Mouse (Mus musculus) lung, postnatal 0 days (tissue): ENCODE measurements around the gene Efna4. TPM values are rescaled to one million over a fixed set of nuclear protein-coding genes. Genes with fewer than 3 reads are reported as not detected.

Source experiments
- ATAC-seq: fragments of 200-750 bp; cut with Nextera tagmentation; 2 replicates; pipeline ENCODE4 v1.8.0; 2017; ENCODE audit warnings: moderate library complexity
- DNase-seq: peaks from one replicate; pipeline ENCODE4 v3.0.0-alpha.2; 2016; ENCODE audit warnings: low spot score
- H3K27ac ChIP-seq: fragments of 300-500 bp; sonication (generic); 2 replicates; pipeline ENCODE4 v1.5.1; 2014; ENCODE audit warnings: antibody characterized with exemption, mild to moderate bottlenecking, low read length, mixed read lengths
- H3K27me3 ChIP-seq: fragments of 300-500 bp; sonication (generic); replicated peaks from 2 replicates; pipeline ENCODE4 v1.6.1; 2014; ENCODE audit warnings: low read length, mixed read lengths; ENCODE audit not compliant: insufficient read depth
- H3K36me3 ChIP-seq: fragments of 300-500 bp; sonication (generic); 2 replicates; pipeline ENCODE4 v1.6.1; 2014; ENCODE audit warnings: low read length, mixed read lengths; ENCODE audit not compliant: insufficient read depth
- H3K4me1 ChIP-seq: fragments of 300-500 bp; sonication (generic); 2 replicates; pipeline ENCODE4 v1.6.1; 2014; ENCODE audit warnings: antibody characterized with exemption, low read depth, low read length, mixed read lengths; ENCODE audit not compliant: insufficient read depth
- H3K4me2 ChIP-seq: fragments of 300-500 bp; sonication (generic); replicated peaks from 2 replicates; pipeline ENCODE4 v1.6.1; 2014; ENCODE audit warnings: low read depth, mild to moderate bottlenecking, low read length, moderate library complexity, mixed read lengths
- H3K4me3 ChIP-seq: fragments of 300-500 bp; sonication (generic); 2 replicates; pipeline ENCODE4 v1.5.1; 2014; ENCODE audit warnings: low read depth, low read length
- H3K9ac ChIP-seq: fragments of 300-500 bp; sonication (generic); replicated peaks from 2 replicates; pipeline ENCODE4 v1.6.1; 2014; ENCODE audit warnings: low read depth, mild to moderate bottlenecking
- H3K9me3 ChIP-seq: fragments of 300-500 bp; sonication (generic); 2 replicates; pipeline ENCODE4 v1.6.1; 2016; ENCODE audit warnings: low read length, mixed read lengths
- CTCF ChIP-seq: IDR thresholded peaks from 2 replicates; pipeline ENCODE4 v1.5.1; 2016; ENCODE audit warnings: antibody characterized with exemption, mild to moderate bottlenecking
- EP300 ChIP-seq: IDR thresholded peaks from 2 replicates; pipeline ENCODE4 v1.6.1; 2016; ENCODE audit warnings: antibody characterized with exemption, mild to moderate bottlenecking, control low read depth
- WGBS: fragments of 180-500 bp; shearing (Covaris S2); extraction: QIAGEN DNeasy Blood & Tissue Kit; methylation state at CpG from one replicate; pipeline ENCODE4 v1.1.7; 2014; 5-methylcytosine and 5-hydroxymethylcytosine counted together
- polyA plus RNA-seq: library from polyadenylated mRNA; unstranded; fragments of >200 nt; fragmentation: Nextera tagmentation; extraction: Ambion mirVana; gene quantifications from 2 replicates; pipeline ENCODE4 v1.2.1, GENCODE M21; 2015

Efna4 gene
- polyA plus RNA-seq, 1 experiment from 2014 or later, result 9.7 TPM

- ATAC-seq (no peak), DNase-seq (no peak)
- TF ChIP-seq EP300, result no peak
- no peak for TF ChIP-seq CTCF
- Histone ChIP-seq H3K27me3 (no peaks in the 10 kb centered on the region), H3K27ac (no peak overlapping the region), H3K4me1 (peaks cover 15% of the 10 kb centered on the region; the same call in 1 of the 2 replicates), H3K9me3 (no peaks in the 10 kb centered on the region), H3K4me2 (no peak overlapping the region), H3K36me3 (peaks cover 8% of the 10 kb centered on the region; the same call in 1 of the 2 replicates), H3K9ac (no peak overlapping the region), H3K4me3 (no peak overlapping the region)
- 69% methylated on average over 5 of the region's 5 CpGs for WGBS
Observed at GRCm38 (mm10) chr3:89382950-89383349, 45.1 kb upstream of the Efna4 start.

- Histone ChIP-seq H3K4me1 (peaks cover 16% of the 10 kb centered on the region; the same call in 1 of the 2 replicates), H3K27me3 (no peaks in the 10 kb centered on the region), H3K27ac (no peak overlapping the region), H3K36me3 (peaks cover 8% of the 10 kb centered on the region; the same call in 1 of the 2 replicates), H3K4me3 (no peak overlapping the region), H3K4me2 (no peak overlapping the region), H3K9me3 (no peaks in the 10 kb centered on the region), H3K9ac (no peak overlapping the region)
- WGBS, result 87% methylated on average over 9 of the region's 9 CpGs
- no peak for TF ChIP-seq EP300
- no peak for TF ChIP-seq CTCF
- ATAC-seq (no peak), DNase-seq (no peak)
Observed at GRCm38 (mm10) chr3:89382033-89382882, 44.4 kb upstream of the Efna4 start.

GRCm38 (mm10) chr3:89381233-89381632 lies 43.4 kb upstream of the Efna4 start:
- no peak overlapping the region for H3K9ac ChIP-seq

GRCm38 (mm10) chr3:89380711-89381110 lies 42.9 kb upstream of the Efna4 start:
- Histone ChIP-seq H3K9me3 (no peaks in the 10 kb centered on the region), H3K36me3 (peaks cover 8% of the 10 kb centered on the region; the same call in 1 of the 2 replicates), H3K27ac (no peak overlapping the region), H3K27me3 (no peaks in the 10 kb centered on the region), H3K4me1 (peaks cover 9% of the 10 kb centered on the region; the same call in 1 of the 2 replicates), H3K9ac (no peak overlapping the region), H3K4me2 (no peak overlapping the region), H3K4me3 (no peak overlapping the region)
- TF ChIP-seq CTCF (no peak), EP300 (no peak)
- no peak for DNase-seq
- 93% methylated on average over 18 of the region's 18 CpGs for WGBS
- ATAC-seq, result no peak

More at GRCm38 (mm10) chr3:89381233-89381632, 43.4 kb upstream of the Efna4 start:
- H3K36me3 ChIP-seq, result peaks cover 8% of the 10 kb centered on the region; the same call in 1 of the 2 replicates
- no peaks in the 10 kb centered on the region for H3K27me3 ChIP-seq
- 73% methylated on average over 11 of the region's 11 CpGs for WGBS
- no peak overlapping the region for H3K4me2 ChIP-seq
- peaks cover 9% of the 10 kb centered on the region; the same call in 1 of the 2 replicates for H3K4me1 ChIP-seq
- no peak for DNase-seq
- no peak for ATAC-seq
- TF ChIP-seq EP300, result no peak
- H3K27ac ChIP-seq, result no peak overlapping the region
- H3K4me3 ChIP-seq, result no peak overlapping the region
- H3K9me3 ChIP-seq, result no peaks in the 10 kb centered on the region

- H3K36me3 ChIP-seq, result peaks cover 8% of the 10 kb centered on the region; the same call in 1 of the 2 replicates
- ATAC-seq (no peak), DNase-seq (no peak)
- H3K9ac ChIP-seq, result no peak overlapping the region
- 92% methylated on average over 14 of the region's 14 CpGs for WGBS
- H3K4me1 ChIP-seq, result peaks cover 9% of the 10 kb centered on the region; the same call in 1 of the 2 replicates
- no peak overlapping the region for H3K4me2 ChIP-seq
- no peaks in the 10 kb centered on the region for H3K9me3 ChIP-seq
- no peaks in the 10 kb centered on the region for H3K27me3 ChIP-seq
- H3K4me3 ChIP-seq, result no peak overlapping the region
- H3K27ac ChIP-seq, result no peak overlapping the region
- TF ChIP-seq CTCF (no peak), EP300 (no peak)
Observed at GRCm38 (mm10) chr3:89380291-89380690, 42.5 kb upstream of the Efna4 start.

- no peak for TF ChIP-seq EP300
- TF ChIP-seq CTCF, result no peak
- H3K4me1 ChIP-seq, result peaks cover 9% of the 10 kb centered on the region; the same call in 1 of the 2 replicates
- no peaks in the 10 kb centered on the region for H3K27me3 ChIP-seq
- no peak overlapping the region for H3K27ac ChIP-seq
- no peak overlapping the region for H3K4me3 ChIP-seq
- H3K4me2 ChIP-seq, result no peak overlapping the region
- H3K9ac ChIP-seq, result no peak overlapping the region
- WGBS, result 81% methylated on average over 31 of the region's 31 CpGs
- H3K36me3 ChIP-seq, result peaks cover 8% of the 10 kb centered on the region; the same call in 1 of the 2 replicates
- H3K9me3 ChIP-seq, result no peaks in the 10 kb centered on the region
- ATAC-seq (no peak), DNase-seq (no peak)
Observed at GRCm38 (mm10) chr3:89379388-89380131, 41.7 kb upstream of the Efna4 start.
